Mouse (Mus musculus) heart, postnatal 0 days (tissue): Measurements from ENCODE around the gene Wdr46. TPM values are rescaled to one million over a fixed set of nuclear protein-coding genes. Genes with fewer than 3 reads are reported as not detected.
"Not testable (repeated sequence)": the region's sequence is repeated elsewhere in the genome, so short reads cannot be mapped to it uniquely, and the experiment has no call there.

Experiments used
- ATAC-seq: fragments of 200-750 bp; cut with Nextera tagmentation; 2 replicates; pipeline ENCODE4 v1.8.0; 2017; ENCODE audit warnings: low read depth, moderate number of reproducible peaks, moderate library complexity; ENCODE audit not compliant: insufficient read depth
- DNase-seq: peaks from one replicate; pipeline ENCODE4 v3.0.0-alpha.2; 2016; ENCODE audit warnings: low spot score
- H3K27ac ChIP-seq: fragments of 300-500 bp; sonication (generic); 2 replicates; pipeline ENCODE4 v1.5.1; 2014; ENCODE audit warnings: low read depth, mild to moderate bottlenecking
- H3K27me3 ChIP-seq: fragments of 300-500 bp; sonication (generic); 2 replicates; pipeline ENCODE4 v1.6.1; 2014; ENCODE audit warnings: low read length, mixed read lengths; ENCODE audit not compliant: control insufficient read depth, insufficient read depth
- H3K36me3 ChIP-seq: fragments of 300-500 bp; sonication (generic); replicated peaks from 2 replicates; pipeline ENCODE4 v1.6.1; 2014; ENCODE audit warnings: low read length, mixed read lengths; ENCODE audit not compliant: control insufficient read depth, insufficient read depth
- H3K4me1 ChIP-seq: fragments of 300-500 bp; sonication (generic); 2 replicates; pipeline ENCODE4 v1.6.1; 2014; ENCODE audit warnings: antibody characterized with exemption; ENCODE audit not compliant: control insufficient read depth, insufficient read depth
- H3K4me2 ChIP-seq: fragments of 300-500 bp; sonication (generic); 2 replicates; pipeline ENCODE4 v1.6.1; 2014; ENCODE audit warnings: low read depth, mild to moderate bottlenecking, low read length, moderate library complexity
- H3K4me3 ChIP-seq: fragments of 300-500 bp; sonication (generic); 2 replicates; pipeline ENCODE4 v1.5.1; 2014; ENCODE audit warnings: low read depth, low read length
- H3K9ac ChIP-seq: fragments of 300-500 bp; sonication (generic); replicated peaks from 2 replicates; pipeline ENCODE4 v1.6.1; 2014; ENCODE audit warnings: low read depth, low read length, mixed read lengths
- H3K9me3 ChIP-seq: fragments of 300-500 bp; sonication (generic); replicated peaks from 2 replicates; pipeline ENCODE4 v1.6.1; 2016; ENCODE audit warnings: low read length; ENCODE audit not compliant: control insufficient read depth
- CTCF ChIP-seq: IDR thresholded peaks from 2 replicates; pipeline ENCODE4 v1.5.1; 2016; ENCODE audit warnings: antibody characterized with exemption, control low read depth, low read depth
- EP300 ChIP-seq: IDR thresholded peaks from 2 replicates; pipeline ENCODE4 v1.6.1; 2016; ENCODE audit warnings: antibody characterized with exemption, low read depth
- WGBS: fragments of 180-500 bp; shearing (Covaris S2); extraction: QIAGEN DNeasy Blood & Tissue Kit; methylation state at CpG from one replicate; pipeline ENCODE4 v1.1.7; 2014; 5-methylcytosine and 5-hydroxymethylcytosine counted together
- polyA plus RNA-seq: library from polyadenylated mRNA; unstranded; fragments of >200 nt; fragmentation: Nextera tagmentation; extraction: Ambion mirVana; gene quantifications from 2 replicates; pipeline ENCODE4 v1.2.1, GENCODE M21; 2015
- total RNA-seq: library from RNA; depleted of rRNA; stranded (reverse); fragments of >200 nt; gene quantifications from 2 replicates; pipeline ENCODE4 v1.2.3, GENCODE M21; 2014; ENCODE audit warnings: low replicate concordance

Gene Wdr46
- total and polyA plus RNA-seq, 2 experiments from 2014 or later: 6.7 to 11.1 TPM

DNA sequence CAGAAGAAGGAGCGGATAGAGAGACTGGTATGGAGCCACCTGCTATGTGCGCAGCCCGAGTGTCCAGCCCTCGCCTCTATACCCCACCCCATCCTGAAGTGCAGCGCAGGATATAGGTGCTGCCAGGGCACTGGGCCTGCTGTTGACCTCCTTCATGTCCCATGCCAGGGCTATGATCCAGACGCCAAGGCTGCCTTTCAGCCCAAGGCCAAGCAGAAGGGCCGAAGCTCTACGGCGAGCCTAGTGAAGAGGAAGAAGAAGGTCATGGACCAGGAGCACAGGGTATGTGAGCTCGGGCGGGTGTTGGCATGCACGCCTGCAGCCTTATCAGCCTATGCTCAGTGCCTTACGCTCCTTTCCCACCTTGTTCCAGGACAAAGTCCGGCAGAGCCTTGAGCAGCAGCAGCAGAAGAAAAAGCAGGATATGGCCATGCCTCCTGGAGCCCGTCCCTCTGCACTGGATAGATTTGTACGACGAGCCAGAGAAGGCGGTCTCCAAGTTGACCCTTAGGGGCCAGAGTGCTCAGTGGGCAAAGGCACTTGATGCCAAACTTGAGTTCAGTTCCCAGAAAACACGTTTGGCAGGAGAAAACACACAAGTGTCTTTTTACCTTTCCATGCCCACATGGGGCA is 8.6 kb downstream of the Wdr46 start:
- no peak overlapping the region for H3K27ac ChIP-seq
- H3K4me3 ChIP-seq: no peak overlapping the region
- H3K27me3 ChIP-seq: no peaks in the 10 kb centered on the region
- H3K4me1 ChIP-seq: peaks cover 23% of the 10 kb centered on the region
- ATAC-seq (no peak), DNase-seq (no peak)
- H3K4me2 ChIP-seq: no peak overlapping the region
- TF ChIP-seq EP300 (no peak), CTCF (no peak)
- H3K36me3 ChIP-seq: peaks cover 35% of the 10 kb centered on the region
- no peaks in the 10 kb centered on the region for H3K9me3 ChIP-seq
- 80% methylated on average over 19 of the region's 19 CpGs for WGBS
- H3K9ac ChIP-seq: no peak overlapping the region

DNA sequence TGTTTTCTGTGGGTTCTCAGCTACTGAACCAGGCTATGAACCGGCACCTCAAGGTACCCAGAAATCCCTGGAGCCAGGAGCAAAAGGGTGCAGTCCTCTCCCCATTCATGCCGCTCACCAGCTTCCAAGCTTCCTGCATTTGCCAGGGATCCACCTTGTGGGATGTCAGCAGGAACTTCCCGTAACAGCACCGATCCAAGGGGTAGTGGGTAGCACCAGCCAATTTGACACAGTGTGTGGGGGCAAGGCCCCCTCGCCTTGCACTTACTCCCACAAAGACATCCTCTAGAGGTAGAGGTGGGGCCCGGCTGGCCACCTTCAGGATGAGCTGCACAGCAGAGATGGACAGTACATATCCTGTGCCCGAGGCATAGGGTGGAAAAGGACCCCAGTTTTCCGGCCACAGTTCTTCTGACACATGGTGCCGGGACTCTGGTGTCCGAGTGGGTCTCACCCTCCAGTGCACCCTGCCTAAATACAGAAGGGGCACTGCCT is 9.7 kb downstream of the Wdr46 start:
- H3K27me3 ChIP-seq: no peaks in the 10 kb centered on the region
- ATAC-seq (no peak), DNase-seq (no peak)
- peaks cover 24% of the 10 kb centered on the region for H3K36me3 ChIP-seq
- no peaks in the 10 kb centered on the region for H3K9me3 ChIP-seq
- H3K4me2 ChIP-seq: peak overlapping the region; percentile 90
- peaks cover 32% of the 10 kb centered on the region for H3K4me1 ChIP-seq
- H3K4me3 ChIP-seq: peak overlapping the region; percentile 55
- 69% methylated on average over 10 of the region's 10 CpGs for WGBS
- H3K27ac ChIP-seq: no peak overlapping the region
- TF ChIP-seq EP300: no peak
- TF ChIP-seq CTCF: no peak
- peak overlapping the region; percentile 57; the same call in 1 of the 2 replicates for H3K9ac ChIP-seq

DNA sequence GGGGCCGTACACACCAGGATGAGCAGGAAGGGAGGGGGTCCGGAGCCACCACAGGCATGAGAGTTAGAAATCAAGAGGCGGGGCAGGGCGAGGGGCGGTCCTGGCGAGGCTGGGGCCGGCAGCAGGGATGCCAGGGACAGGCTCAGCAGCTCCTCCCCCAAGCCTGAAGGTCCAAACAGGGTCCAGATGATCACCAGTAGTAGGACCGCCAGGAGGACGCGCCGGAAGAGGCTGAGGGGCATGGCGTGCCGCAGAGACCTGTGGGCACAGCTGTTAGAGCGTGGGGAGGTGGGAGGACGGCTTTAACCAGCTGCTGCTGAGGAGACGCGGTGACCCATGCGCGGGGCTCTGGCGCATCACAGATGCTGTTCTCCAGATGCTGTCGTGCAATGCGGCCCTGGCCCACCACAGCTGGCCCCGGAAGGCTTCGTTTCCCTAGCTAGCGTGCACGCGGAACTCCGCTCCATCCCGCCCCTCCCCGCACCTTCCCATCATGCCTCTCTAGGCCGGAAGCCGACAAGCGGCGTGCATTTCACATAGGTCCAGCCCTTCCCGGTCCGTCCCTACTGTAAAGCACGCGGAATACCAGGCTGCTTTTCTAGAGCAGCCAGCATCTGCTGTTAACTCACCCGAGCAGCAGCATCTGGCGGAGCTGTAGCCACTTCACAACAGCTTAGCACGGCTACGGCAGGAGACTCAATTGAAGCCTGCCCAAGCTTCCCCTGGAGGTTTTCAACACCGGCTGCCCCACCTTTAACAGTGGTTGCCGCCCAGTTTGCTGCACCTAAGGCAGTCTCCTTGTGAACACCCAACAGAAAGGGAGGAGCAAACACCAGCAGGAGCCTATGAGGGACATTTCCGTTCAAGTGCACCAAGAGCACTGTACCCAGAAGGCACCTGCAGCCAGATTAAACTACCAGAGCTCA is 10.8 kb downstream of the Wdr46 start, which contains the start of gene B3galt4:
Gene B3galt4 (minus strand): TSS at position 468 of the 926 bp plus-strand sequence.
- peak; percentile 84 for DNase-seq
- WGBS: under 1% methylated on average over 43 of the region's 45 CpGs
- Histone ChIP-seq H3K4me3 (peak within 1 kb of the TSS; percentile 55), H3K36me3 (peaks cover 20% of the 10 kb centered on the region), H3K27ac (peak within 1 kb of the TSS; percentile 82), H3K4me1 (peaks cover 32% of the 10 kb centered on the region), H3K27me3 (no peaks in the 10 kb centered on the region), H3K9me3 (no peaks in the 10 kb centered on the region), H3K9ac (peak within 1 kb of the TSS; percentile 57), H3K4me2 (peak within 1 kb of the TSS; percentile 90)
- ATAC-seq: peak; percentile 56
- TF ChIP-seq CTCF (0 out of 2 replicates have a peak, but pooled peaks have one; percentile 2), EP300 (no peak)

DNA sequence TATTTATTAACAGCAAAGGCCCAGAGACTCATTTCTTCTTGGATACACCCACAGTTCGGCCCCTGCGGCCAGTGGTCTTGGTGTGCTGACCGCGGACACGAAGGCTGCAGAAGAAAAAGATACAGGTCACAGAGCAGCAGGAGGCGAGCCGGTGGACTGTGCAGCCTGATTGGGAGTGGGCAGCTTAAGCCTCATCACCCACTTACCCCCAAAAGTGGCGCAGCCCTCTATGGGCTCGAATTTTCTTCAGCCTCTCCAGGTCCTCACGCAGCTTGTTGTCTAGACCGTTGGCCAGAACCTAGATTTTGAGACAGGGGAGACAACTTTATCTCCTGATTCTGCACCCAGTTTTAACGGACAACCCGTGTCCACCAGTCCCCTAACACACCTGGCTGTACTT is 11.6 kb downstream of the Wdr46 start:
- not testable (repeated sequence) for H3K27ac ChIP-seq, H3K27me3 ChIP-seq, H3K4me3 ChIP-seq, DNase-seq, ATAC-seq, H3K9me3 ChIP-seq, H3K9ac ChIP-seq
- H3K36me3 ChIP-seq: peaks cover 19% of the 10 kb centered on the region
- peaks cover 37% of the 10 kb centered on the region for H3K4me1 ChIP-seq
- H3K4me2 ChIP-seq: peak overlapping the region; percentile 90; the same call in 1 of the 2 replicates
- WGBS: 78% methylated on average over 13 of the region's 13 CpGs

DNA sequence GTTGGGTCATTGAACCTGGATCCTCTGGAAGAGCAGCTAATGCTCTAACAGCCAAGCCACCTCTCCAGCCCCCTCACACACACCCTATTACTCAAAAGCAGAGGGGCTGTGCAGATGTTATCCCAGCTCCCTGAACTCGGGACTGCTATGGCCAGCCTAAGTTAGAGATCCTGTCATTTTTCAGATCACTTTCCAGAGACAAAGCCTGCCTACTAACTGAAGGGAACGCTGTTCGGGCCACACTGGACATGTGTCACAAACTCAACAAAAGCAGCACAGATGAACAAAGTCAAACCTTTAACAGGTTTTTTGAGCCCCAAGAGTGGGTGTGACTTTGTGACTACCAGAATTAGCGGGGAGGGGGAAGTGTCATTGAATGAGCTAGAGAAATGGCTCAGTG is 12.4 kb downstream of the Wdr46 start:
- DNase-seq: no peak
- no peak for ATAC-seq
- Histone ChIP-seq H3K9ac (no peak overlapping the region), H3K27ac (no peak overlapping the region), H3K4me3 (no peak overlapping the region), H3K4me1 (peaks cover 37% of the 10 kb centered on the region), H3K4me2 (no peak overlapping the region), H3K27me3 (no peaks in the 10 kb centered on the region), H3K9me3 (no peaks in the 10 kb centered on the region), H3K36me3 (peaks cover 19% of the 10 kb centered on the region)
- no peak for TF ChIP-seq CTCF
- TF ChIP-seq EP300: no peak
- WGBS: 76% methylated on average over 4 of the region's 4 CpGs
